Mouse (Mus musculus) hindbrain, embryonic 10.5 days (tissue): ENCODE measurements around the gene Pik3cg. TPM values are rescaled to one million over a fixed set of nuclear protein-coding genes. Genes with fewer than 3 reads are reported as not detected.

ENCODE experiments used
- DNase-seq: peaks from one replicate; pipeline ENCODE4 v3.0.0-alpha.2; 2017; ENCODE audit warnings: low spot score
- H3K27ac ChIP-seq: fragments of 300-500 bp; sonication (generic); 2 replicates; pipeline ENCODE4 v1.5.1; 2016; ENCODE audit warnings: mild to moderate bottlenecking, moderate library complexity
- H3K27me3 ChIP-seq: fragments of 300-500 bp; sonication (generic); 2 replicates; pipeline ENCODE4 v1.6.1; 2016; ENCODE audit warnings: mild to moderate bottlenecking; ENCODE audit not compliant: poor library complexity, insufficient read depth, severe bottlenecking
- H3K36me3 ChIP-seq: fragments of 300-500 bp; sonication (generic); 2 replicates; pipeline ENCODE4 v1.6.1; 2016; ENCODE audit warnings: mild to moderate bottlenecking, moderate library complexity
- H3K4me1 ChIP-seq: fragments of 300-500 bp; sonication (generic); replicated peaks from 2 replicates; pipeline ENCODE4 v1.6.1; 2016; ENCODE audit warnings: mild to moderate bottlenecking
- H3K4me3 ChIP-seq: fragments of 300-500 bp; sonication (generic); 2 replicates; pipeline ENCODE4 v1.5.1; 2016; ENCODE audit warnings: mild to moderate bottlenecking, moderate library complexity
- H3K9me3 ChIP-seq: fragments of 300-500 bp; sonication (generic); 2 replicates; pipeline ENCODE4 v1.6.1; 2016; ENCODE audit warnings: mild to moderate bottlenecking, moderate library complexity
- WGBS: fragments of 180-500 bp; shearing (Covaris S2); methylation state at CpG from one replicate; pipeline ENCODE4 v1.1.7; 2016; 5-methylcytosine and 5-hydroxymethylcytosine counted together
- polyA plus RNA-seq: library from polyadenylated mRNA; unstranded; fragments of >200 nt; fragmentation: Nextera tagmentation; extraction: Ambion mirVana; gene quantifications from 2 replicates; pipeline ENCODE4 v1.2.1, GENCODE M21; 2016

Pik3cg gene
- polyA plus RNA-seq, 1 experiment from 2014 or later = 1.2 TPM

- no peak for DNase-seq
- WGBS = 71% methylated on average over 1 of the region's 1 CpGs
- Histone ChIP-seq H3K4me1 (no peaks in the 10 kb centered on the region), H3K27me3 (no peaks in the 10 kb centered on the region), H3K27ac (no peak overlapping the region), H3K36me3 (no peaks in the 10 kb centered on the region), H3K4me3 (no peak overlapping the region), H3K9me3 (no peaks in the 10 kb centered on the region)
Measured at GRCm38 (mm10) chr12:32220387-32220786, 11.9 kb upstream of the Pik3cg start.

- H3K9me3 ChIP-seq = no peaks in the 10 kb centered on the region
- H3K4me3 ChIP-seq = no peak overlapping the region
- H3K27ac ChIP-seq = no peak overlapping the region
- no peaks in the 10 kb centered on the region for H3K27me3 ChIP-seq
- H3K4me1 ChIP-seq = peaks cover 8% of the 10 kb centered on the region; the same call in 1 of the 2 replicates
- 81% methylated on average over 6 of the region's 6 CpGs for WGBS
- DNase-seq = no peak
- no peaks in the 10 kb centered on the region for H3K36me3 ChIP-seq
Measured at GRCm38 (mm10) chr12:32215143-32215542, 6.7 kb upstream of the Pik3cg start.

GRCm38 (mm10) chr12:32212702-32213101 is 4.2 kb upstream of the Pik3cg start:
- H3K36me3 ChIP-seq = no peaks in the 10 kb centered on the region
- no peak overlapping the region for H3K4me3 ChIP-seq
- H3K4me1 ChIP-seq = peaks cover 10% of the 10 kb centered on the region; the same call in 1 of the 2 replicates
- no peak overlapping the region for H3K27ac ChIP-seq
- WGBS = 94% methylated on average over 5 of the region's 5 CpGs
- no peak for DNase-seq
- no peaks in the 10 kb centered on the region for H3K9me3 ChIP-seq
- H3K27me3 ChIP-seq = no peaks in the 10 kb centered on the region

GRCm38 (mm10) chr12:32212156-32212555 is 3.7 kb upstream of the Pik3cg start:
- peaks cover 10% of the 10 kb centered on the region; the same call in 1 of the 2 replicates for H3K4me1 ChIP-seq
- no peaks in the 10 kb centered on the region for H3K9me3 ChIP-seq
- no peaks in the 10 kb centered on the region for H3K36me3 ChIP-seq
- H3K27ac ChIP-seq = no peak overlapping the region
- 82% methylated on average over 5 of the region's 5 CpGs for WGBS
- H3K4me3 ChIP-seq = no peak overlapping the region
- H3K27me3 ChIP-seq = no peaks in the 10 kb centered on the region
- DNase-seq = no peak

GRCm38 (mm10) chr12:32211257-32211656 is 2.8 kb upstream of the Pik3cg start:
- peaks cover 10% of the 10 kb centered on the region; the same call in 1 of the 2 replicates for H3K4me1 ChIP-seq
- no peak overlapping the region for H3K4me3 ChIP-seq
- H3K36me3 ChIP-seq = no peaks in the 10 kb centered on the region
- DNase-seq = no peak
- H3K27ac ChIP-seq = no peak overlapping the region
- H3K27me3 ChIP-seq = no peaks in the 10 kb centered on the region
- 65% methylated on average over 4 of the region's 4 CpGs for WGBS
- no peaks in the 10 kb centered on the region for H3K9me3 ChIP-seq

GRCm38 (mm10) chr12:32208951-32209350 is 492 bp upstream of the Pik3cg start:
- Histone ChIP-seq H3K4me1 (peaks cover 12% of the 10 kb centered on the region; the same call in 1 of the 2 replicates), H3K9me3 (no peaks in the 10 kb centered on the region), H3K36me3 (no peaks in the 10 kb centered on the region), H3K27me3 (no peaks in the 10 kb centered on the region), H3K4me3 (no peak overlapping the region), H3K27ac (no peak overlapping the region)
- no peak for DNase-seq
- WGBS = 78% methylated on average over 2 of the region's 2 CpGs

GRCm38 (mm10) chr12:32207141-32207540 is 1.3 kb downstream of the Pik3cg start:
- Histone ChIP-seq H3K4me1 (peaks cover 18% of the 10 kb centered on the region; the same call in 1 of the 2 replicates), H3K27me3 (no peaks in the 10 kb centered on the region), H3K27ac (no peak overlapping the region), H3K36me3 (no peaks in the 10 kb centered on the region), H3K9me3 (no peaks in the 10 kb centered on the region), H3K4me3 (no peak overlapping the region)
- DNase-seq = no peak
- 86% methylated on average over 3 of the region's 3 CpGs for WGBS

- no peak overlapping the region for H3K4me3 ChIP-seq
- no peak for DNase-seq
- no peaks in the 10 kb centered on the region for H3K36me3 ChIP-seq
- H3K27ac ChIP-seq = no peak overlapping the region
- WGBS = 59% methylated on average over 8 of the region's 8 CpGs
- H3K4me1 ChIP-seq = 0 out of 2 replicates have a peak, but pooled peaks cover 8% of the 10 kb centered on the region
- no peaks in the 10 kb centered on the region for H3K9me3 ChIP-seq
- H3K27me3 ChIP-seq = no peaks in the 10 kb centered on the region
Measured at GRCm38 (mm10) chr12:32203695-32204094, 4.8 kb downstream of the Pik3cg start.

GRCm38 (mm10) chr12:32202583-32202982 is 5.9 kb downstream of the Pik3cg start:
- Histone ChIP-seq H3K27ac (no peak overlapping the region), H3K9me3 (no peaks in the 10 kb centered on the region), H3K27me3 (no peaks in the 10 kb centered on the region), H3K36me3 (no peaks in the 10 kb centered on the region), H3K4me3 (no peak overlapping the region), H3K4me1 (0 out of 2 replicates have a peak, but pooled peaks cover 8% of the 10 kb centered on the region)
- WGBS = 81% methylated on average over 5 of the region's 5 CpGs
- no peak for DNase-seq

- H3K36me3 ChIP-seq = no peaks in the 10 kb centered on the region
- 0 out of 2 replicates have a peak, but pooled peaks cover 8% of the 10 kb centered on the region for H3K4me1 ChIP-seq
- no peaks in the 10 kb centered on the region for H3K27me3 ChIP-seq
- H3K4me3 ChIP-seq = no peak overlapping the region
- no peak overlapping the region for H3K27ac ChIP-seq
- WGBS = 97% methylated on average over 7 of the region's 7 CpGs
- DNase-seq = no peak
- no peaks in the 10 kb centered on the region for H3K9me3 ChIP-seq
Measured at GRCm38 (mm10) chr12:32201932-32202331, 6.5 kb downstream of the Pik3cg start.

GRCm38 (mm10) chr12:32201070-32201585 is 7.3 kb downstream of the Pik3cg start:
- 90% methylated on average over 6 of the region's 6 CpGs for WGBS
- H3K27me3 ChIP-seq = no peaks in the 10 kb centered on the region
- no peaks in the 10 kb centered on the region for H3K36me3 ChIP-seq
- no peaks in the 10 kb centered on the region for H3K9me3 ChIP-seq
- DNase-seq = no peak
- H3K4me1 ChIP-seq = 0 out of 2 replicates have a peak, but pooled peaks cover 8% of the 10 kb centered on the region
- H3K27ac ChIP-seq = no peak overlapping the region
- no peak overlapping the region for H3K4me3 ChIP-seq

- Histone ChIP-seq H3K27ac (no peak overlapping the region), H3K4me1 (0 out of 2 replicates have a peak, but pooled peaks cover 8% of the 10 kb centered on the region), H3K36me3 (no peaks in the 10 kb centered on the region), H3K4me3 (no peak overlapping the region), H3K9me3 (no peaks in the 10 kb centered on the region), H3K27me3 (no peaks in the 10 kb centered on the region)
- DNase-seq = no peak
- 83% methylated on average over 16 of the region's 16 CpGs for WGBS
Measured at GRCm38 (mm10) chr12:32200387-32201069, 7.9 kb downstream of the Pik3cg start.

GRCm38 (mm10) chr12:32199422-32199821 is 9.0 kb downstream of the Pik3cg start:
- Histone ChIP-seq H3K9me3 (no peaks in the 10 kb centered on the region), H3K4me1 (0 out of 2 replicates have a peak, but pooled peaks cover 8% of the 10 kb centered on the region), H3K27me3 (no peaks in the 10 kb centered on the region), H3K27ac (no peak overlapping the region), H3K4me3 (no peak overlapping the region), H3K36me3 (no peaks in the 10 kb centered on the region)
- 89% methylated on average over 4 of the region's 4 CpGs for WGBS
- no peak for DNase-seq
